Mouse (Mus musculus): ENCODE results near the gene Ptprd.

- TF ChIP-seq CTCF (IDR thresholded peaks at IDR 0.05; ENCODE audit: low read depth): no peak
- TF ChIP-seq EP300 (IDR thresholded peaks at IDR 0.05; ENCODE audit: low read depth): no peak
Measured at GRCm38 (mm10) chr4:76414591-76414990, 1797.2 kb downstream of the Ptprd start.
